Mouse (Mus musculus): ENCODE data around the gene Apol7b. TPM values are rescaled to one million over a fixed set of nuclear protein-coding genes. Genes with fewer than 3 reads are reported as not detected.

Gene Apol7b
- polyA plus RNA-seq (2017; shearing (Covaris generic)) = under 1 TPM; 0.10 to 0.54 TPM

GRCm38 (mm10) chr15:77447392-77447791 lies at the start of gene Apol7b:
TSS of gene Apol7b (minus strand) at chr15:77447492.

DNA sequence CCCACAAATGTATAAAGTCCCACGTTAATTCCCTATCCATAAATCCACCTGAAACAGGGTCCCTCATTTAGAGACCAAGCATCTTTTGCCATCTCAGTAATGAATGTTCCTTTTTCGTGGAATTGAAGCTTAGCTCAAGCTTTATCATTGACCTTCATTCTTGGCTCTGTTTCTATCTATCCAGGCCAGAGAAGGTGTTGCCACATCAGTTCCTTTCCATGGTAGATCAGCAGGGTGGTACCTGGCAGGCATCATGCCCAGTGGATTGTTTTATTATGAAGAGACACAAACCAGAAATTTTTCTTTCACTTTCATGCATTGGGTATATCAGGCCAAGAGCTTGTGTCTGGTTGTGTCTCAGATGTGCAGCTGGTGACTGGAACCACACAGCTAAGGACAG lies 29.4 kb upstream of the Apol7b start, which contains the start of gene Apol10a:
Gene Apol10a, plus strand, starts transcription at position 355 of the 400 bp plus-strand sequence.

GRCm38 (mm10) chr15:77411035-77411434 lies 36.3 kb downstream of the Apol7b start, which contains the start of gene Apol9a:
TSS of gene Apol9a (minus strand) at chr15:77411135.

DNA sequence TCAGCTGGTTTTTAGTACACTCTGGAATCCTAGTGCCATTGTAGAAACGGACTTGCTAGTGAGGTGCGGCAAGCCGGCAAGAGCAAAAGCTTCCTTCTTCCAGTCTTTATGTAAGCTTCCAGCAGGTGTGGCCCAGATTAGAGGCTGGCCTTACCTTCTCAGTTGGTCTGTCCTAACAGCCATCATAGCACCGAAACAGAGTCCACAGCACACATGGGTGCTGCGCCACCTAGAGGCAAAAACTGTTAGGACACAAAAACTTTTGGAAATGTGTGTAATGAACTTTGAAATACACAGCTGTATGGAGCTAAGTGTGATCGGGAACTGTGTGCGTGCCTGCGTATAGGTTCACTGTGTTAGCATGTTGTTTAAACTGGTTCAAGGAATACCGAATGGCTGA lies 48.3 kb downstream of the Apol7b start, which contains the start of gene Apol7a:
Gene Apol7a, minus strand, starts transcription at position 84 of the 400 bp plus-strand sequence.

Other genes starting within 250 kb of the Apol7b start
- under 1 TPM in 1 of 2 experiments, not detected in 1; 0.36 TPM for gene Rbfox2, start 140.5 kb downstream of the Apol7b start, polyA plus RNA-seq (2017; shearing (Covaris generic))
- gene Apol7a, start 48.4 kb downstream of the Apol7b start, polyA plus RNA-seq (2017; shearing (Covaris generic)) = not detected
- gene Apol9a, start 36.4 kb downstream of the Apol7b start, polyA plus RNA-seq (2017; shearing (Covaris generic)) = 1 to 10 TPM; 6.3 to 8.4 TPM
- under 1 TPM in 1 of 2 experiments, not detected in 1; 0.43 TPM for gene Apol10a, start 29.6 kb upstream of the Apol7b start, polyA plus RNA-seq (2017; shearing (Covaris generic))
- gene Apol11a, start 60.8 kb upstream of the Apol7b start, polyA plus RNA-seq (2017; shearing (Covaris generic)) = under 1 TPM; 0.37 to 0.55 TPM
- 1 to 10 TPM in 1 of 2 experiments, under 1 TPM in 1; 0.30 to 1.3 TPM for gene Apol7c, start 85.8 kb upstream of the Apol7b start, polyA plus RNA-seq (2017; shearing (Covaris generic))
- not detected for gene 1700025B11Rik, start 114.4 kb upstream of the Apol7b start, polyA plus RNA-seq (2017; shearing (Covaris generic))
- 1 to 10 TPM; 2.1 to 4.8 TPM for gene Apol10b, start 148.6 kb upstream of the Apol7b start, polyA plus RNA-seq (2017; shearing (Covaris generic))
- not detected for gene Gm36245, start 151.8 kb upstream of the Apol7b start, polyA plus RNA-seq (2017; shearing (Covaris generic))
- 1 to 10 TPM; 1.2 to 3.1 TPM for gene Apol11b, start 195.8 kb upstream of the Apol7b start, polyA plus RNA-seq (2017; shearing (Covaris generic))

Measured in activated CD4-positive, CD25-positive, alpha-beta regulatory T cell (primary cell).